In genomic region chr14:76767301-76767700, GRCm38 (mm10) we compare ENCODE assay signal across 19 mouse cellular contexts.
DNase-seq lines count a peak whose midpoint lies in the region; ATAC-seq and TF ChIP-seq lines count a peak whose summit lies in the region.
"Had no signal": no experiment of that assay in that cellular context is flagged by ENCODE, and none has a peak within 500 bp of the region (broad histone marks: within the 10 kb centered on the region; RNA-seq: fewer than 3 reads in every experiment).

No protein-coding gene starts in this region.

- intact Hi-C loops in gastrocnemius, adult 2 months (cut with DNase I): no loop called here

- no peak for TF ChIP-seq CTCF in layer of hippocampus, adult 2 months (conservative IDR thresholded peaks at IDR 0.05)
- TF ChIP-seq CTCF in gastrocnemius, adult 2 months (IDR thresholded peaks at IDR 0.05): no peak

- peak overlapping the region; percentile 94; the same call in 1 of the 2 replicates for H3K27ac ChIP-seq in layer of hippocampus, adult 2 months
- H3K27ac ChIP-seq in gastrocnemius, adult 2 months: no peak overlapping the region
- H3K27ac ChIP-seq: embryonic facial prominence, embryonic 15.5 days; hindbrain, embryonic 10.5 days; hindbrain, embryonic 14.5 days had no signal

- no peak for DNase-seq in layer of hippocampus, adult 2 months (ENCODE audit: low spot score in 2 of 2)
- DNase-seq in layer of hippocampus, adult 18-20 months (ENCODE audit: low spot score in 2 of 2): no peak
- DNase-seq in R1 (ENCODE audit: low read depth, low spot score): peak; percentile 28
- peak; percentile 12 to 42 for DNase-seq in thymus, postnatal 36 days
- DNase-seq in cerebellum, adult 9-11 months: no peak
- DNase-seq in gastrocnemius, adult 2 months: no peak
- DNase-seq: adrenal gland, postnatal 14 days; cerebellum, adult 18-20 months; cerebellum, postnatal 10 days; forebrain, postnatal 0 days; gastrocnemius, postnatal 25 days had no signal

- 0 out of 2 replicates have a peak, but pooled peaks have one; percentile 45 for ATAC-seq in megakaryocyte-erythroid progenitor cell, adult 5-6 weeks (replicated peaks; ENCODE audit: low FRiP score, low TSS enrichment, poor library complexity, severe bottlenecking)
- ATAC-seq: activated CD4-positive, CD25-positive, alpha-beta regulatory T cell, adult 4 months; forebrain, postnatal 0 days had no signal

- H3K4me3 ChIP-seq in layer of hippocampus, adult 2 months: no peak overlapping the region
- H3K4me3 ChIP-seq in gastrocnemius, adult 2 months: no peak overlapping the region
- H3K4me3 ChIP-seq: embryonic facial prominence, embryonic 15.5 days; erythroblast, embryonic 14.5 days; forebrain, embryonic 13.5 days; heart, embryonic 12.5 days; hindbrain, embryonic 10.5 days had no signal

Comparison
In these comparisons a context has a peak if more than half of its experiments do, and no peak if none do; other contexts are left out.
1. DNase-seq: peak in R1 (single experiment) and thymus, postnatal 36 days (2 of 2); none in layer of hippocampus, adult 2 months (0 of 2), layer of hippocampus, adult 18-20 months (0 of 2), cerebellum, adult 9-11 months (single experiment) and gastrocnemius, adult 2 months (single experiment).